Mouse (Mus musculus) kidney, adult 2 months (tissue): Measurements from ENCODE around the gene Lmntd1.
"Not testable (repeated sequence)": the region's sequence is repeated elsewhere in the genome, so short reads cannot be mapped to it uniquely, and the experiment has no call there.

ENCODE experiments used
- CTCF ChIP-seq: fragments of 200-500 bp; conservative IDR thresholded peaks from 2 replicates; pipeline ENCODE4 v1.5.1; 2011; ENCODE audit warnings: low read depth, mild to moderate bottlenecking, control low read depth, low read length, moderate library complexity, mixed read lengths; ENCODE audit not compliant: insufficient read depth, insufficient read length
- POLR2A ChIP-seq: fragments of 200-500 bp; IDR thresholded peaks from one replicate; pipeline ENCODE4 v1.6.1; 2011; ENCODE audit warnings: low read depth, low read length, control low read depth

GRCm38 (mm10) chr6:145337521-145337920 lies 276.6 kb downstream of the Lmntd1 start:
- not testable (repeated sequence) for TF ChIP-seq CTCF, POLR2A
